Mouse (Mus musculus) midbrain, embryonic 10.5 days (tissue): ENCODE data around the gene Ncf4. TPM values are rescaled to one million over a fixed set of nuclear protein-coding genes. Genes with fewer than 3 reads are reported as not detected.
A peak's percentile ranks its signal among the peaks of the same experiment; 100 is the strongest.
"Not testable (repeated sequence)": the region's sequence is repeated elsewhere in the genome, so short reads cannot be mapped to it uniquely, and the experiment has no call there.

ENCODE experiments used
- DNase-seq: peaks from one replicate; pipeline ENCODE4 v3.0.0-alpha.2; 2017; ENCODE audit warnings: low spot score
- H3K27ac ChIP-seq: fragments of 300-500 bp; sonication (generic); replicated peaks from 2 replicates; pipeline ENCODE4 v1.5.1; 2016; ENCODE audit warnings: mild to moderate bottlenecking
- H3K27me3 ChIP-seq: fragments of 300-500 bp; sonication (generic); 2 replicates; pipeline ENCODE4 v1.6.1; 2016; ENCODE audit warnings: low read depth, mild to moderate bottlenecking; ENCODE audit not compliant: poor library complexity, severe bottlenecking
- H3K36me3 ChIP-seq: fragments of 300-500 bp; sonication (generic); 2 replicates; pipeline ENCODE4 v1.6.1; 2016; ENCODE audit warnings: mild to moderate bottlenecking, moderate library complexity
- H3K4me1 ChIP-seq: fragments of 300-500 bp; sonication (generic); 2 replicates; pipeline ENCODE4 v1.6.1; 2016
- H3K4me3 ChIP-seq: fragments of 300-500 bp; sonication (generic); 2 replicates; pipeline ENCODE4 v1.5.1; 2016; ENCODE audit warnings: mild to moderate bottlenecking, moderate library complexity
- H3K9me3 ChIP-seq: fragments of 300-500 bp; sonication (generic); replicated peaks from 2 replicates; pipeline ENCODE4 v1.6.1; 2016; ENCODE audit warnings: mild to moderate bottlenecking
- WGBS: fragments of 180-500 bp; shearing (Covaris S2); methylation state at CpG from one replicate; pipeline ENCODE4 v1.1.7; 2016; 5-methylcytosine and 5-hydroxymethylcytosine counted together
- polyA plus RNA-seq: library from polyadenylated mRNA; unstranded; fragments of >200 nt; fragmentation: Nextera tagmentation; extraction: Ambion mirVana; gene quantifications from 2 replicates; pipeline ENCODE4 v1.2.1, GENCODE M21; 2016

Ncf4 gene
- polyA plus RNA-seq, 1 experiment from 2014 or later = 3.5 TPM

GRCm38 (mm10) chr15:78260668-78261333 lies 16.2 kb downstream of the Ncf4 start:
- H3K4me3 ChIP-seq = no peak overlapping the region
- H3K27ac ChIP-seq = no peak overlapping the region; the same call in 1 of the 2 replicates
- 78% methylated on average over 13 of the region's 13 CpGs for WGBS
- no peaks in the 10 kb centered on the region for H3K36me3 ChIP-seq
- no peaks in the 10 kb centered on the region for H3K9me3 ChIP-seq
- peaks cover 4% of the 10 kb centered on the region for H3K4me1 ChIP-seq
- H3K27me3 ChIP-seq = no peaks in the 10 kb centered on the region
- no peak for DNase-seq

GRCm38 (mm10) chr15:78263286-78263685 lies 18.7 kb downstream of the Ncf4 start:
- DNase-seq = no peak
- no peaks in the 10 kb centered on the region for H3K9me3 ChIP-seq
- no peak overlapping the region for H3K4me3 ChIP-seq
- H3K36me3 ChIP-seq = no peaks in the 10 kb centered on the region
- 82% methylated on average over 3 of the region's 3 CpGs for whole genome bisulfite sequencing
- H3K27me3 ChIP-seq = no peaks in the 10 kb centered on the region
- peaks cover 4% of the 10 kb centered on the region for H3K4me1 ChIP-seq
- H3K27ac ChIP-seq = no peak overlapping the region

- H3K9me3 ChIP-seq = no peaks in the 10 kb centered on the region; the same call in 1 of the 2 replicates
- WGBS = 90% methylated on average over 10 of the region's 10 CpGs
- DNase-seq = no peak
- H3K27me3 ChIP-seq = no peaks in the 10 kb centered on the region
- no peak overlapping the region for H3K4me3 ChIP-seq
- H3K4me1 ChIP-seq = peaks cover 4% of the 10 kb centered on the region
- H3K27ac ChIP-seq = no peak overlapping the region
- no peaks in the 10 kb centered on the region for H3K36me3 ChIP-seq
Observed at GRCm38 (mm10) chr15:78267441-78267840, 22.8 kb downstream of the Ncf4 start.

- 76% methylated on average over 4 of the region's 4 CpGs for WGBS
- H3K27ac ChIP-seq = no peak overlapping the region
- H3K36me3 ChIP-seq = no peaks in the 10 kb centered on the region
Observed at GRCm38 (mm10) chr15:78267865-78268264, 23.3 kb downstream of the Ncf4 start.

GRCm38 (mm10) chr15:78271208-78271607 lies 26.6 kb downstream of the Ncf4 start:
- no peak overlapping the region for H3K4me3 ChIP-seq
- no peaks in the 10 kb centered on the region for H3K36me3 ChIP-seq
- H3K4me1 ChIP-seq = peaks cover 5% of the 10 kb centered on the region
- DNase-seq = no peak
- no peaks in the 10 kb centered on the region; the same call in 1 of the 2 replicates for H3K9me3 ChIP-seq
- H3K27ac ChIP-seq = no peak overlapping the region
- H3K27me3 ChIP-seq = no peaks in the 10 kb centered on the region

More at GRCm38 (mm10) chr15:78267865-78268264, 23.3 kb downstream of the Ncf4 start:
- Histone ChIP-seq H3K4me1 (peaks cover 4% of the 10 kb centered on the region), H3K4me3 (no peak overlapping the region), H3K9me3 (no peaks in the 10 kb centered on the region; the same call in 1 of the 2 replicates), H3K27me3 (no peaks in the 10 kb centered on the region)
- no peak for DNase-seq

GRCm38 (mm10) chr15:78278308-78278707 lies 33.7 kb downstream of the Ncf4 start:
- DNase-seq = no peak
- Histone ChIP-seq H3K4me1 (peaks cover 12% of the 10 kb centered on the region), H3K4me3 (no peak overlapping the region), H3K9me3 (no peaks in the 10 kb centered on the region), H3K27me3 (no peaks in the 10 kb centered on the region), H3K36me3 (no peaks in the 10 kb centered on the region), H3K27ac (no peak overlapping the region)
- 86% methylated on average over 2 of the region's 2 CpGs for WGBS

- no peaks in the 10 kb centered on the region for H3K27me3 ChIP-seq
- H3K27ac ChIP-seq = no peak overlapping the region
- H3K9me3 ChIP-seq = no peaks in the 10 kb centered on the region
- H3K36me3 ChIP-seq = no peaks in the 10 kb centered on the region
- H3K4me1 ChIP-seq = peaks cover 5% of the 10 kb centered on the region
- 88% methylated on average over 5 of the region's 5 CpGs for WGBS
- no peak overlapping the region for H3K4me3 ChIP-seq
- DNase-seq = no peak
Observed at GRCm38 (mm10) chr15:78287941-78288340, 43.3 kb downstream of the Ncf4 start.

GRCm38 (mm10) chr15:78289775-78290174 lies 45.2 kb downstream of the Ncf4 start:
- H3K9me3 ChIP-seq = not testable (repeated sequence)

GRCm38 (mm10) chr15:78293228-78293627 lies 48.6 kb downstream of the Ncf4 start:
- Histone ChIP-seq H3K4me1 (peaks cover 13% of the 10 kb centered on the region), H3K27ac (peak overlapping the region; percentile 71; the same call in 1 of the 2 replicates)
- H3K36me3 ChIP-seq, H3K27me3 ChIP-seq, DNase-seq, H3K4me3 ChIP-seq, H3K9me3 ChIP-seq: not testable (repeated sequence)
- WGBS = 25% methylated on average over 2 of the region's 2 CpGs

More at GRCm38 (mm10) chr15:78289775-78290174, 45.2 kb downstream of the Ncf4 start:
- WGBS = 71% methylated on average over 5 of the region's 5 CpGs
- not testable (repeated sequence) for H3K27me3 ChIP-seq, H3K27ac ChIP-seq, H3K4me3 ChIP-seq, DNase-seq, H3K36me3 ChIP-seq
- peaks cover 13% of the 10 kb centered on the region for H3K4me1 ChIP-seq

GRCm38 (mm10) chr15:78293716-78294115 lies 49.1 kb downstream of the Ncf4 start:
- Histone ChIP-seq H3K27me3 (no peaks in the 10 kb centered on the region), H3K4me1 (peaks cover 13% of the 10 kb centered on the region), H3K4me3 (no peak overlapping the region), H3K27ac (peak overlapping the region; percentile 49; the same call in 1 of the 2 replicates), H3K36me3 (no peaks in the 10 kb centered on the region), H3K9me3 (no peaks in the 10 kb centered on the region)
- WGBS = 80% methylated on average over 4 of the region's 4 CpGs
- DNase-seq = no peak

- 95% methylated on average over 1 of the region's 1 CpGs for WGBS
- no peak for DNase-seq
Observed at GRCm38 (mm10) chr15:78298558-78298957, 54.0 kb downstream of the Ncf4 start.

GRCm38 (mm10) chr15:78299641-78300040 lies 55.0 kb downstream of the Ncf4 start:
- Histone ChIP-seq H3K4me3 (no peak overlapping the region), H3K36me3 (no peaks in the 10 kb centered on the region), H3K4me1 (no peaks in the 10 kb centered on the region), H3K27ac (no peak overlapping the region), H3K9me3 (no peaks in the 10 kb centered on the region), H3K27me3 (no peaks in the 10 kb centered on the region)
- no peak for DNase-seq
- WGBS = 73% methylated on average over 3 of the region's 3 CpGs

More at GRCm38 (mm10) chr15:78298558-78298957, 54.0 kb downstream of the Ncf4 start:
- H3K4me1 ChIP-seq = peaks cover 3% of the 10 kb centered on the region
- H3K27me3 ChIP-seq = no peaks in the 10 kb centered on the region
- H3K36me3 ChIP-seq = no peaks in the 10 kb centered on the region
- H3K9me3 ChIP-seq = no peaks in the 10 kb centered on the region
- no peak overlapping the region for H3K27ac ChIP-seq
- H3K4me3 ChIP-seq = no peak overlapping the region

- Histone ChIP-seq H3K27ac (no peak overlapping the region), H3K9me3 (no peaks in the 10 kb centered on the region), H3K36me3 (no peaks in the 10 kb centered on the region), H3K27me3 (no peaks in the 10 kb centered on the region), H3K4me1 (no peaks in the 10 kb centered on the region), H3K4me3 (no peak overlapping the region)
- no peak for DNase-seq
Observed at GRCm38 (mm10) chr15:78300773-78301172, 56.2 kb downstream of the Ncf4 start.
